Mouse (Mus musculus) liver, embryonic 11.5 days (tissue): Measurements from ENCODE around the gene Ptprcap. TPM values are rescaled to one million over a fixed set of nuclear protein-coding genes. Genes with fewer than 3 reads are reported as not detected.
A peak's percentile ranks its signal among the peaks of the same experiment; 100 is the strongest.
"Not testable (repeated sequence)": the region's sequence is repeated elsewhere in the genome, so short reads cannot be mapped to it uniquely, and the experiment has no call there.

Experiments used
- ATAC-seq: fragments of 200-750 bp; cut with Nextera tagmentation; replicated peaks from 2 replicates; pipeline ENCODE4 v1.8.0; 2017; ENCODE audit warnings: moderate number of reproducible peaks, mild to moderate bottlenecking, moderate TSS enrichment, moderate library complexity; ENCODE audit not compliant: low FRiP score
- DNase-seq: peaks from one replicate; pipeline ENCODE4 v3.0.0-alpha.2; 2017; ENCODE audit warnings: low spot score
- H3K27ac ChIP-seq: fragments of 300-500 bp; sonication (generic); 2 replicates; pipeline ENCODE4 v1.5.1; 2014; ENCODE audit warnings: mild to moderate bottlenecking, low read depth, low read length, control low read depth
- H3K27me3 ChIP-seq: fragments of 300-500 bp; sonication (generic); replicated peaks from 2 replicates; pipeline ENCODE4 v1.6.1; 2014; ENCODE audit warnings: low read length, mixed read lengths; ENCODE audit not compliant: control insufficient read depth, insufficient read depth
- H3K36me3 ChIP-seq: fragments of 300-500 bp; sonication (generic); 2 replicates; pipeline ENCODE4 v1.6.1; 2014; ENCODE audit warnings: mild to moderate bottlenecking, low read length, moderate library complexity, mixed read lengths; ENCODE audit not compliant: control insufficient read depth, insufficient read depth
- H3K4me1 ChIP-seq: fragments of 300-500 bp; sonication (generic); replicated peaks from 2 replicates; pipeline ENCODE4 v1.6.1; 2014; ENCODE audit warnings: low read length, mixed read lengths; ENCODE audit not compliant: control insufficient read depth, insufficient read depth
- H3K4me2 ChIP-seq: fragments of 300-500 bp; sonication (generic); 2 replicates; pipeline ENCODE4 v1.6.1; 2014; ENCODE audit warnings: mild to moderate bottlenecking, control low read depth, moderate library complexity
- H3K4me3 ChIP-seq: fragments of 300-500 bp; sonication (generic); 2 replicates; pipeline ENCODE4 v1.5.1; 2014; ENCODE audit warnings: low read depth, low read length, control low read depth
- H3K9ac ChIP-seq: fragments of 300-500 bp; sonication (generic); 2 replicates; pipeline ENCODE4 v1.6.1; 2014; ENCODE audit warnings: low read depth, low read length, control low read depth
- H3K9me3 ChIP-seq: fragments of 300-500 bp; sonication (generic); 2 replicates; pipeline ENCODE4 v1.6.1; 2016; ENCODE audit warnings: low read length, inconsistent platforms, mixed read lengths; ENCODE audit not compliant: control insufficient read depth
- whole genome bisulfite sequencing: fragments of 180-500 bp; shearing (Covaris S2); extraction: QIAGEN DNeasy Blood & Tissue Kit; methylation state at CpG from one replicate; pipeline ENCODE4 v1.1.7; 2014; 5-methylcytosine and 5-hydroxymethylcytosine counted together
- polyA plus RNA-seq: library from polyadenylated mRNA; unstranded; fragments of >200 nt; fragmentation: Nextera tagmentation; extraction: Ambion mirVana; gene quantifications from 2 replicates; pipeline ENCODE4 v1.2.1, GENCODE M21; 2014

The Ptprcap gene
- polyA plus RNA-seq, 1 experiment from 2014 or later = 41.1 TPM

- Histone ChIP-seq H3K27ac (peak overlapping the region; percentile 39; the same call in 1 of the 2 replicates), H3K4me2 (peak overlapping the region; percentile 57), H3K4me1 (peaks cover 20% of the 10 kb centered on the region)
- not testable (repeated sequence) for H3K27me3 ChIP-seq, ATAC-seq, H3K9me3 ChIP-seq, H3K9ac ChIP-seq, DNase-seq, H3K36me3 ChIP-seq, H3K4me3 ChIP-seq
- WGBS = 52% methylated on average over 6 of the region's 6 CpGs
These were observed 31.5 kb upstream of the Ptprcap start for GRCm38 (mm10) chr19:4121896-4122295.

DNA sequence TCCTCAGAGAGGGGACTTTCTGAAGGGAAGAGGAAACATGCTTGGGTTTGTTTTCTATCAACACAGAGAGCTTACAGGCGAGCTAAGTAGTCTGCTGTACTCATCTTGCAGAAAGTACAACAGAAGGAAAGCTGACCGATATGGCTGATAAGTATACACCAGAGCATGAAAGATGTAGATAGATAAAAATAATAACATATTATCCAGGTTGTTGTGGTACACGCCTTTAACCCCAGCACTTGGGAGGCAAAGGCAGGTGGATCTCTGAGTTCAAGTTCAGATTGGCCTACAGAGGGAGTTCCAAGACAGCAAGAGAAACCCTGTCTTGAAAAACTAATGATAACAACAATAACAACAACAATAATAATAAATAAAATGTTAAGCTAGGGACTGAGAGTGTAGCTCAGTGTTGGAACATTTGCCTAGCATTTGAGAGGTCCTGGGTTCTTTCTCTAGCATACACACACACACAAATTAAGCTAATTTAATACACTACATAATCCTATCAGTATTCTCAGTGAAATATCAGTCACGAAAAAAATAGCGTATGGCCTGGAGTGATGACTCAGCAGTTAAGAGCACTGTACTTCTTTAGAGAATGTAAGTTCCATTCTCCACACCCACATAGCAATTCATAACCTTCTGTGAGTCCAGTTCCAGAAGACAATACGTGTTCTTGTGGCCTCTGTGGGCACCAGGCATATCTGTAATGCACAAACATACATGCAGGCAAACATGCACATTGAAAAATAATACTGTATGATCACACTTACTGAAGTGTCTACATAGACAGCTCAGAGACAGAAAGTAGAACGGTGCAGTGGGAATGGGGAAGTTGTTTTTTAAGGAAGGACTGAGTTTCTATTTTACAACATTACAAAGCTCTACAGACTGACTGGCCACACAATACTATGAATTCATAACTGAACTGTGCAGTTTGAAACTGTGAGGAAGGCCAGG, 30.7 kb upstream of the Ptprcap start:
- Histone ChIP-seq H3K9ac (no peak overlapping the region), H3K4me1 (peaks cover 26% of the 10 kb centered on the region), H3K27me3 (no peaks in the 10 kb centered on the region), H3K9me3 (no peaks in the 10 kb centered on the region), H3K27ac (peak overlapping the region; percentile 47; the same call in 1 of the 2 replicates), H3K4me2 (peak overlapping the region; percentile 6; the same call in 1 of the 2 replicates), H3K4me3 (no peak overlapping the region), H3K36me3 (no peaks in the 10 kb centered on the region)
- DNase-seq (no peak), ATAC-seq (no peak)
- 66% methylated on average over 7 of the region's 7 CpGs for WGBS

- H3K27me3 ChIP-seq = no peaks in the 10 kb centered on the region
- H3K9ac ChIP-seq = no peak overlapping the region
- no peak overlapping the region; the same call in 1 of the 2 replicates for H3K4me2 ChIP-seq
- no peak overlapping the region for H3K27ac ChIP-seq
- ATAC-seq (no peak), DNase-seq (no peak)
- H3K4me1 ChIP-seq = peaks cover 26% of the 10 kb centered on the region
- WGBS = 86% methylated on average over 4 of the region's 4 CpGs
- no peak overlapping the region for H3K4me3 ChIP-seq
- H3K9me3 ChIP-seq = no peaks in the 10 kb centered on the region
- H3K36me3 ChIP-seq = peaks cover 4% of the 10 kb centered on the region; the same call in 1 of the 2 replicates
These were observed 29.0 kb upstream of the Ptprcap start for GRCm38 (mm10) chr19:4124432-4124831.

DNA sequence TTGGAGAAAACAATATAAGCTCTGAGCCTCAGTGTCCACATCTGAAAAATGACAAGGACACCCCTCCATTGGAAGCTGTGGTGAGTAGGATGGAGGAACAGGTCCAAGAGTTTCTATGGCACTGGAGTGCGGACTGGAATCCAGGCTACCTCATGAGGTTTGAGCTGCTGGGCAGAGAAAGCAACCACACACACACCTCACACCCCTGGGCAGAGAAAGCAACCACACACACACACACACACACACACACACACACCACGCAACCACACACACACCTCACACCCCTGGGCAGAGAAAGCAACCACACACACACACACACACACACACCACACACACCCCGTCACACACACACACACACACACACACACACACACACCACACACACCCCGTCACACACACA, 28.1 kb upstream of the Ptprcap start:
- Histone ChIP-seq H3K4me2 (peak overlapping the region; percentile 87), H3K9ac (peak overlapping the region; percentile 65), H3K4me1 (peaks cover 22% of the 10 kb centered on the region), H3K4me3 (peak overlapping the region; percentile 83)
- not testable (repeated sequence) for H3K27me3 ChIP-seq, H3K27ac ChIP-seq, H3K36me3 ChIP-seq, H3K9me3 ChIP-seq, DNase-seq
- 23% methylated on average over 4 of the region's 4 CpGs for WGBS
- ATAC-seq = peak; percentile 19

GRCm38 (mm10) chr19:4125741-4126696, 27.4 kb upstream of the Ptprcap start, which contains the start of gene Aip:
Gene Aip (minus strand): TSS chr19:4125858.
- Histone ChIP-seq H3K27ac (peak within 1 kb of the TSS; percentile 70), H3K9me3 (no peaks in the 10 kb centered on the region), H3K4me1 (peaks cover 24% of the 10 kb centered on the region), H3K36me3 (peaks cover 4% of the 10 kb centered on the region; the same call in 1 of the 2 replicates), H3K27me3 (no peaks in the 10 kb centered on the region), H3K9ac (peak within 1 kb of the TSS; percentile 90), H3K4me2 (peak within 1 kb of the TSS; percentile 87), H3K4me3 (peak within 1 kb of the TSS; percentile 83)
- WGBS = 2% methylated on average over 63 of the region's 64 CpGs
- DNase-seq (peak; percentile 98), ATAC-seq (peak; percentile 93)

- no peak for ATAC-seq
- Histone ChIP-seq H3K27me3 (no peaks in the 10 kb centered on the region), H3K4me1 (peaks cover 32% of the 10 kb centered on the region), H3K27ac (0 out of 2 replicates have a peak overlapping the region, but pooled peaks have one; percentile 13), H3K4me3 (peak overlapping the region; percentile 83), H3K9me3 (no peaks in the 10 kb centered on the region), H3K9ac (peak overlapping the region; percentile 90), H3K36me3 (peaks cover 9% of the 10 kb centered on the region), H3K4me2 (peak overlapping the region; percentile 87)
- WGBS = 68% methylated on average over 7 of the region's 7 CpGs
- no peak for DNase-seq
These were observed 26.5 kb upstream of the Ptprcap start for GRCm38 (mm10) chr19:4126759-4127495.

GRCm38 (mm10) chr19:4129462-4129861, 23.9 kb upstream of the Ptprcap start:
- Histone ChIP-seq H3K9ac (no peak overlapping the region), H3K27ac (no peak overlapping the region), H3K4me1 (peaks cover 26% of the 10 kb centered on the region), H3K27me3 (no peaks in the 10 kb centered on the region), H3K4me2 (no peak overlapping the region), H3K36me3 (peaks cover 14% of the 10 kb centered on the region), H3K9me3 (no peaks in the 10 kb centered on the region), H3K4me3 (no peak overlapping the region)
- no peak for ATAC-seq
- WGBS = 92% methylated on average over 7 of the region's 7 CpGs
- no peak for DNase-seq

GRCm38 (mm10) chr19:4130106-4130505, 23.3 kb upstream of the Ptprcap start:
- Histone ChIP-seq H3K4me3 (no peak overlapping the region; the same call in 1 of the 2 replicates), H3K4me2 (peak overlapping the region; percentile 47), H3K27me3 (no peaks in the 10 kb centered on the region), H3K27ac (no peak overlapping the region), H3K36me3 (peaks cover 14% of the 10 kb centered on the region), H3K9me3 (no peaks in the 10 kb centered on the region), H3K4me1 (peaks cover 26% of the 10 kb centered on the region), H3K9ac (no peak overlapping the region)
- ATAC-seq (no peak), DNase-seq (no peak)
- WGBS = 84% methylated on average over 4 of the region's 4 CpGs
